Mouse (Mus musculus) intestine, embryonic 14.5 days (tissue): ENCODE measurements around the gene Scn8a. TPM values are rescaled to one million over a fixed set of nuclear protein-coding genes. Genes with fewer than 3 reads are reported as not detected.

ENCODE experiments used
- ATAC-seq: fragments of 200-750 bp; cut with Nextera tagmentation; replicated peaks from 2 replicates; pipeline ENCODE4 v1.8.0; 2017; ENCODE audit warnings: low read depth, moderate number of reproducible peaks, moderate TSS enrichment, moderate library complexity; ENCODE audit not compliant: low FRiP score, low TSS enrichment
- DNase-seq: peaks from one replicate; pipeline ENCODE4 v3.0.0-alpha.2; 2018; ENCODE audit warnings: low spot score
- H3K27ac ChIP-seq: fragments of 300-500 bp; sonication (generic); 2 replicates; pipeline ENCODE4 v1.5.1; 2014; ENCODE audit warnings: low read depth, mild to moderate bottlenecking, control low read depth
- H3K27me3 ChIP-seq: fragments of 300-500 bp; sonication (generic); replicated peaks from 2 replicates; pipeline ENCODE4 v1.6.1; 2014; ENCODE audit warnings: low read length, control low read depth; ENCODE audit not compliant: control insufficient read depth, insufficient read depth
- H3K36me3 ChIP-seq: fragments of 300-500 bp; sonication (generic); 2 replicates; pipeline ENCODE4 v1.6.1; 2014; ENCODE audit warnings: low read length, control low read depth; ENCODE audit not compliant: control insufficient read depth, insufficient read depth
- H3K4me1 ChIP-seq: fragments of 300-500 bp; sonication (generic); replicated peaks from 2 replicates; pipeline ENCODE4 v1.6.1; 2014; ENCODE audit warnings: low read length, control low read depth, mixed read lengths; ENCODE audit not compliant: control insufficient read depth, insufficient read depth
- H3K4me2 ChIP-seq: fragments of 300-500 bp; sonication (generic); 2 replicates; pipeline ENCODE4 v1.6.1; 2014; ENCODE audit warnings: low read length
- H3K4me3 ChIP-seq: fragments of 300-500 bp; sonication (generic); 2 replicates; pipeline ENCODE4 v1.5.1; 2014; ENCODE audit warnings: low read depth, low read length, control low read depth, mixed read lengths
- H3K9ac ChIP-seq: fragments of 300-500 bp; sonication (generic); 2 replicates; pipeline ENCODE4 v1.6.1; 2014; ENCODE audit warnings: mild to moderate bottlenecking, low read length
- H3K9me3 ChIP-seq: fragments of 300-500 bp; sonication (generic); 2 replicates; pipeline ENCODE4 v1.6.1; 2016; ENCODE audit warnings: low read length, control low read depth; ENCODE audit not compliant: control insufficient read depth
- WGBS: fragments of 180-500 bp; shearing (Covaris S2); extraction: QIAGEN DNeasy Blood & Tissue Kit; methylation state at CpG from one replicate; pipeline ENCODE4 v1.1.7; 2014; 5-methylcytosine and 5-hydroxymethylcytosine counted together
- polyA plus RNA-seq: library from polyadenylated mRNA; unstranded; fragments of >200 nt; fragmentation: Nextera tagmentation; extraction: Ambion mirVana; gene quantifications from 2 replicates; pipeline ENCODE4 v1.2.1, GENCODE M21; 2014

Gene Scn8a
- polyA plus RNA-seq, 1 experiment from 2014 or later = 4.0 TPM

- 0 out of 2 replicates have a peak overlapping the region, but pooled peaks have one; percentile 16 for H3K9ac ChIP-seq
- DNase-seq (peak; percentile 75), ATAC-seq (0 out of 2 replicates have a peak, but pooled peaks have one; percentile 13)
- peaks cover 10% of the 10 kb centered on the region for H3K4me1 ChIP-seq
- H3K4me3 ChIP-seq = peak overlapping the region; percentile 32
- H3K36me3 ChIP-seq = peaks cover 3% of the 10 kb centered on the region; the same call in 1 of the 2 replicates
- H3K4me2 ChIP-seq = peak overlapping the region; percentile 52
- no peak overlapping the region for H3K27ac ChIP-seq
- 0 out of 2 replicates have a peak, but pooled peaks cover 2% of the 10 kb centered on the region for H3K9me3 ChIP-seq
- 33% methylated on average over 111 of the region's 120 CpGs for WGBS
- peaks cover 53% of the 10 kb centered on the region for H3K27me3 ChIP-seq
Observed at GRCm38 (mm10) chr15:101052560-101053501, 183.2 kb downstream of the Scn8a start.

- peak; percentile 72 for DNase-seq
- 28% methylated on average over 62 of the region's 65 CpGs for WGBS
Observed at GRCm38 (mm10) chr15:101053832-101054459, 184.3 kb downstream of the Scn8a start.

GRCm38 (mm10) chr15:101054541-101054940 lies 184.9 kb downstream of the Scn8a start:
- Histone ChIP-seq H3K4me1 (peaks cover 10% of the 10 kb centered on the region), H3K27ac (no peak overlapping the region), H3K4me3 (no peak overlapping the region), H3K4me2 (no peak overlapping the region), H3K9me3 (0 out of 2 replicates have a peak, but pooled peaks cover 2% of the 10 kb centered on the region), H3K36me3 (peaks cover 3% of the 10 kb centered on the region; the same call in 1 of the 2 replicates), H3K9ac (no peak overlapping the region), H3K27me3 (peaks cover 37% of the 10 kb centered on the region)
- ATAC-seq (no peak), DNase-seq (peak; percentile 63)
- WGBS = 84% methylated on average over 10 of the region's 10 CpGs

More at GRCm38 (mm10) chr15:101053832-101054459, 184.3 kb downstream of the Scn8a start:
- Histone ChIP-seq H3K9ac (0 out of 2 replicates have a peak overlapping the region, but pooled peaks have one; percentile 16), H3K4me1 (peaks cover 10% of the 10 kb centered on the region), H3K9me3 (0 out of 2 replicates have a peak, but pooled peaks cover 2% of the 10 kb centered on the region), H3K27me3 (peaks cover 42% of the 10 kb centered on the region), H3K27ac (no peak overlapping the region), H3K4me2 (peak overlapping the region; percentile 52), H3K4me3 (peak overlapping the region; percentile 32), H3K36me3 (peaks cover 3% of the 10 kb centered on the region; the same call in 1 of the 2 replicates)
- no peak for ATAC-seq

GRCm38 (mm10) chr15:101056225-101056624 lies 186.6 kb downstream of the Scn8a start:
- 44% methylated on average over 10 of the region's 10 CpGs for WGBS
- peaks cover 3% of the 10 kb centered on the region; the same call in 1 of the 2 replicates for H3K36me3 ChIP-seq
- H3K27ac ChIP-seq = no peak overlapping the region
- no peak overlapping the region for H3K9ac ChIP-seq
- H3K4me1 ChIP-seq = peaks cover 10% of the 10 kb centered on the region
- peak; percentile 79 for DNase-seq
- H3K27me3 ChIP-seq = peaks cover 37% of the 10 kb centered on the region
- ATAC-seq = peak; percentile 73
- H3K4me3 ChIP-seq = no peak overlapping the region
- no peak overlapping the region for H3K4me2 ChIP-seq
- H3K9me3 ChIP-seq = 0 out of 2 replicates have a peak, but pooled peaks cover 2% of the 10 kb centered on the region

- H3K4me2 ChIP-seq = no peak overlapping the region
- no peak overlapping the region for H3K27ac ChIP-seq
- DNase-seq = no peak
- peaks cover 11% of the 10 kb centered on the region for H3K27me3 ChIP-seq
- WGBS = 56% methylated on average over 9 of the region's 9 CpGs
- no peak overlapping the region for H3K4me3 ChIP-seq
- no peak for ATAC-seq
- no peaks in the 10 kb centered on the region for H3K9me3 ChIP-seq
- H3K9ac ChIP-seq = no peak overlapping the region
- no peaks in the 10 kb centered on the region for H3K4me1 ChIP-seq
- no peaks in the 10 kb centered on the region for H3K36me3 ChIP-seq
Observed at GRCm38 (mm10) chr15:101059570-101060279, 190.1 kb downstream of the Scn8a start.

- no peak for DNase-seq
- Histone ChIP-seq H3K4me2 (no peak overlapping the region), H3K27ac (no peak overlapping the region), H3K36me3 (no peaks in the 10 kb centered on the region), H3K27me3 (0 out of 2 replicates have a peak, but pooled peaks cover 5% of the 10 kb centered on the region), H3K4me1 (peaks cover 6% of the 10 kb centered on the region; the same call in 1 of the 2 replicates), H3K9ac (no peak overlapping the region), H3K4me3 (no peak overlapping the region), H3K9me3 (no peaks in the 10 kb centered on the region)
- WGBS = 69% methylated on average over 11 of the region's 11 CpGs
- ATAC-seq = no peak
Observed at GRCm38 (mm10) chr15:101060280-101060852, 190.7 kb downstream of the Scn8a start.

GRCm38 (mm10) chr15:101065069-101065468 lies 195.4 kb downstream of the Scn8a start:
- no peak for ATAC-seq
- no peak overlapping the region for H3K27ac ChIP-seq
- no peaks in the 10 kb centered on the region for H3K36me3 ChIP-seq
- no peaks in the 10 kb centered on the region for H3K9me3 ChIP-seq
- H3K4me2 ChIP-seq = no peak overlapping the region
- H3K4me1 ChIP-seq = peaks cover 52% of the 10 kb centered on the region
- 43% methylated on average over 6 of the region's 6 CpGs for WGBS
- no peak for DNase-seq
- H3K4me3 ChIP-seq = no peak overlapping the region
- H3K27me3 ChIP-seq = no peaks in the 10 kb centered on the region
- no peak overlapping the region for H3K9ac ChIP-seq
